Mouse (Mus musculus) intestine, embryonic 16.5 days (tissue): ENCODE results near the gene Gm5767. TPM values are rescaled to one million over a fixed set of nuclear protein-coding genes. Genes with fewer than 3 reads are reported as not detected.

Experiments used
- ATAC-seq: fragments of 200-750 bp; cut with Nextera tagmentation; 2 replicates; pipeline ENCODE4 v1.8.0; 2017; ENCODE audit warnings: moderate TSS enrichment, moderate library complexity
- H3K27ac ChIP-seq: fragments of 300-500 bp; sonication (generic); 2 replicates; pipeline ENCODE4 v1.5.1; 2014; ENCODE audit warnings: mild to moderate bottlenecking, low read length
- H3K27me3 ChIP-seq: fragments of 300-500 bp; sonication (generic); replicated peaks from 2 replicates; pipeline ENCODE4 v1.6.1; 2014; ENCODE audit warnings: low read length, control low read depth, mixed read lengths; ENCODE audit not compliant: control insufficient read depth, insufficient read depth
- H3K36me3 ChIP-seq: fragments of 300-500 bp; sonication (generic); 2 replicates; pipeline ENCODE4 v1.6.1; 2014; ENCODE audit warnings: low read length, control low read depth; ENCODE audit not compliant: control insufficient read depth, insufficient read depth
- H3K4me1 ChIP-seq: fragments of 300-500 bp; sonication (generic); 2 replicates; pipeline ENCODE4 v1.6.1; 2014; ENCODE audit warnings: low read length, control low read depth, mixed read lengths; ENCODE audit not compliant: control insufficient read depth, insufficient read depth
- H3K4me2 ChIP-seq: fragments of 300-500 bp; sonication (generic); 2 replicates; pipeline ENCODE4 v1.6.1; 2014; ENCODE audit warnings: low read depth, low read length, control low read depth
- H3K4me3 ChIP-seq: fragments of 300-500 bp; sonication (generic); 2 replicates; pipeline ENCODE4 v1.5.1; 2014; ENCODE audit warnings: mild to moderate bottlenecking, low read length
- H3K9ac ChIP-seq: fragments of 300-500 bp; sonication (generic); 2 replicates; pipeline ENCODE4 v1.6.1; 2014; ENCODE audit warnings: low read depth, low read length
- H3K9me3 ChIP-seq: fragments of 300-500 bp; sonication (generic); 2 replicates; pipeline ENCODE4 v1.6.1; 2016; ENCODE audit warnings: low read length, control low read depth; ENCODE audit not compliant: control insufficient read depth
- WGBS: fragments of 180-500 bp; shearing (Covaris S2); extraction: QIAGEN DNeasy Blood & Tissue Kit; methylation state at CpG from one replicate; pipeline ENCODE4 v1.1.7; 2014; 5-methylcytosine and 5-hydroxymethylcytosine counted together
- polyA plus RNA-seq: library from polyadenylated mRNA; unstranded; fragments of >200 nt; fragmentation: Nextera tagmentation; extraction: Ambion mirVana; gene quantifications from 2 replicates; pipeline ENCODE4 v1.2.1, GENCODE M21; 2015

The Gm5767 gene
- polyA plus RNA-seq, 1 experiment from 2014 or later: not detected

- Histone ChIP-seq H3K4me3 (no peak overlapping the region), H3K36me3 (no peaks in the 10 kb centered on the region), H3K27ac (peak overlapping the region; percentile 28; the same call in 1 of the 2 replicates), H3K9me3 (no peaks in the 10 kb centered on the region), H3K27me3 (no peaks in the 10 kb centered on the region), H3K4me2 (no peak overlapping the region), H3K4me1 (peaks cover 49% of the 10 kb centered on the region), H3K9ac (0 out of 2 replicates have a peak overlapping the region, but pooled peaks have one; percentile 19)
- WGBS: 78% methylated on average over 7 of the region's 7 CpGs
- ATAC-seq: no peak
These were observed 13.3 kb upstream of the Gm5767 start for GRCm38 (mm10) chr16:8667261-8667660.

- Histone ChIP-seq H3K27ac (peak overlapping the region; percentile 28), H3K4me3 (no peak overlapping the region), H3K9me3 (no peaks in the 10 kb centered on the region), H3K27me3 (no peaks in the 10 kb centered on the region), H3K36me3 (no peaks in the 10 kb centered on the region), H3K4me1 (peaks cover 49% of the 10 kb centered on the region), H3K4me2 (no peak overlapping the region), H3K9ac (0 out of 2 replicates have a peak overlapping the region, but pooled peaks have one; percentile 19)
- 62% methylated on average over 4 of the region's 4 CpGs for WGBS
- no peak for ATAC-seq
These were observed 12.8 kb upstream of the Gm5767 start for GRCm38 (mm10) chr16:8667814-8668213.

GRCm38 (mm10) chr16:8668386-8668785, 12.2 kb upstream of the Gm5767 start:
- Histone ChIP-seq H3K9me3 (no peaks in the 10 kb centered on the region), H3K4me1 (peaks cover 53% of the 10 kb centered on the region), H3K36me3 (no peaks in the 10 kb centered on the region), H3K27ac (no peak overlapping the region), H3K4me3 (no peak overlapping the region), H3K4me2 (no peak overlapping the region), H3K27me3 (no peaks in the 10 kb centered on the region), H3K9ac (no peak overlapping the region)
- WGBS: 87% methylated on average over 2 of the region's 2 CpGs
- ATAC-seq: no peak

GRCm38 (mm10) chr16:8669432-8669831, 11.1 kb upstream of the Gm5767 start:
- H3K9ac ChIP-seq: peak overlapping the region; percentile 75

GRCm38 (mm10) chr16:8670041-8671035, 10.2 kb upstream of the Gm5767 start:
- H3K9me3 ChIP-seq: no peaks in the 10 kb centered on the region
- peak overlapping the region; percentile 89 for H3K27ac ChIP-seq
- H3K4me2 ChIP-seq: peak overlapping the region; percentile 64
- no peaks in the 10 kb centered on the region for H3K36me3 ChIP-seq
- H3K4me3 ChIP-seq: peak overlapping the region; percentile 75
- no peak for ATAC-seq
- no peaks in the 10 kb centered on the region for H3K27me3 ChIP-seq
- H3K4me1 ChIP-seq: peaks cover 53% of the 10 kb centered on the region
- peak overlapping the region; percentile 75 for H3K9ac ChIP-seq
- 14% methylated on average over 14 of the region's 15 CpGs for WGBS

More at GRCm38 (mm10) chr16:8669432-8669831, 11.1 kb upstream of the Gm5767 start:
- Histone ChIP-seq H3K27me3 (no peaks in the 10 kb centered on the region), H3K4me3 (0 out of 2 replicates have a peak overlapping the region, but pooled peaks have one; percentile 7), H3K4me1 (peaks cover 53% of the 10 kb centered on the region), H3K27ac (no peak overlapping the region), H3K9me3 (no peaks in the 10 kb centered on the region), H3K36me3 (no peaks in the 10 kb centered on the region), H3K4me2 (peak overlapping the region; percentile 64)
- WGBS: 64% methylated on average over 5 of the region's 5 CpGs
- ATAC-seq: no peak

- H3K4me1 ChIP-seq: peaks cover 45% of the 10 kb centered on the region
- WGBS: under 1% methylated on average over 67 of the region's 67 CpGs
- H3K9me3 ChIP-seq: no peaks in the 10 kb centered on the region
- H3K36me3 ChIP-seq: no peaks in the 10 kb centered on the region
- no peaks in the 10 kb centered on the region for H3K27me3 ChIP-seq
- H3K4me3 ChIP-seq: peak within 1 kb of the TSS; percentile 75
- H3K9ac ChIP-seq: peak within 1 kb of the TSS; percentile 75
- peak within 1 kb of the TSS; percentile 89 for H3K27ac ChIP-seq
- H3K4me2 ChIP-seq: peak within 1 kb of the TSS; percentile 64
- peak; percentile 92 for ATAC-seq
These were observed 8.8 kb upstream of the Gm5767 start, which contains the start of gene Carhsp1 for GRCm38 (mm10) chr16:8671551-8672349. Gene Carhsp1, minus strand, starts transcription at chr16:8672155.

- ATAC-seq: no peak
- Histone ChIP-seq H3K27ac (peak overlapping the region; percentile 70), H3K27me3 (no peaks in the 10 kb centered on the region), H3K4me2 (peak overlapping the region; percentile 64), H3K9ac (peak overlapping the region; percentile 75), H3K36me3 (no peaks in the 10 kb centered on the region), H3K4me1 (peaks cover 39% of the 10 kb centered on the region), H3K4me3 (peak overlapping the region; percentile 75), H3K9me3 (no peaks in the 10 kb centered on the region)
- WGBS: under 1% methylated on average over 18 of the region's 18 CpGs
These were observed 8.3 kb upstream of the Gm5767 start for GRCm38 (mm10) chr16:8672350-8672687.

- H3K4me3 ChIP-seq: no peak overlapping the region
- peak overlapping the region; percentile 64; the same call in 1 of the 2 replicates for H3K4me2 ChIP-seq
- no peaks in the 10 kb centered on the region for H3K27me3 ChIP-seq
- H3K9ac ChIP-seq: no peak overlapping the region
- ATAC-seq: no peak
- H3K9me3 ChIP-seq: no peaks in the 10 kb centered on the region
- H3K27ac ChIP-seq: no peak overlapping the region; the same call in 1 of the 2 replicates
- no peaks in the 10 kb centered on the region for H3K36me3 ChIP-seq
- H3K4me1 ChIP-seq: peaks cover 34% of the 10 kb centered on the region
These were observed 7.8 kb upstream of the Gm5767 start for GRCm38 (mm10) chr16:8672811-8673210.

- H3K27ac ChIP-seq: no peak overlapping the region
- H3K27me3 ChIP-seq: no peaks in the 10 kb centered on the region
- H3K4me3 ChIP-seq: no peak overlapping the region
- H3K9ac ChIP-seq: no peak overlapping the region
- WGBS: 65% methylated on average over 6 of the region's 6 CpGs
- peaks cover 29% of the 10 kb centered on the region for H3K4me1 ChIP-seq
- no peaks in the 10 kb centered on the region for H3K36me3 ChIP-seq
- no peaks in the 10 kb centered on the region for H3K9me3 ChIP-seq
- ATAC-seq: no peak
- H3K4me2 ChIP-seq: no peak overlapping the region
These were observed 7.2 kb upstream of the Gm5767 start for GRCm38 (mm10) chr16:8673343-8673742.
